Mouse (Mus musculus): ENCODE measurements around the gene Men1.

Gene Men1

DNA sequence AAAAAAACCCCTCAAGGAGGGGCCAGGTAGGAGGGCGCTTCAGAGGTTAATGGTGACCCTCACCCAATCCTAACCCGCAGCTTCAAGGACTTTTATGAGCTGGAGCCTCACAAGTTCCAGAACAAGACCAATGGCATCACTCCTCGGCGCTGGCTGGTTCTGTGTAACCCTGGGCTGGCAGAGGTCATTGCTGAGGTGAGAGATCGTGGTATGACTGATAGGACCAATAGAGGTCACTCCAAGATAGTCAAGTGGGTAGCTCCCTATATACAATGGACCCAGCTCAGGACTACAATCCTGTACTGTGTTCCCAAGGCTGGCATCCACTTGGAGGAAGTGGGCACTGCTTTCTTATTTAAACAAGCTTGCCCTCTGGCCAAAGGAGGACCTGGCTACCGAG lies 55.5 kb downstream of the Men1 start:
- no peak for DNase-seq (ENCODE audit: low spot score in 2 of 2)

Measured in frontal cortex, postnatal 14 days (tissue).